Mouse (Mus musculus): ENCODE results near the gene Sh2b2.
A peak's percentile ranks its signal among the peaks of the same experiment; 100 is the strongest.
"Not testable (repeated sequence)": the region's sequence is repeated elsewhere in the genome, so short reads cannot be mapped to it uniquely, and the experiment has no call there.

Gene Sh2b2

GRCm38 (mm10) chr5:136237607-136238006, 8.7 kb downstream of the Sh2b2 start:
- DNase-seq: no peak

DNA sequence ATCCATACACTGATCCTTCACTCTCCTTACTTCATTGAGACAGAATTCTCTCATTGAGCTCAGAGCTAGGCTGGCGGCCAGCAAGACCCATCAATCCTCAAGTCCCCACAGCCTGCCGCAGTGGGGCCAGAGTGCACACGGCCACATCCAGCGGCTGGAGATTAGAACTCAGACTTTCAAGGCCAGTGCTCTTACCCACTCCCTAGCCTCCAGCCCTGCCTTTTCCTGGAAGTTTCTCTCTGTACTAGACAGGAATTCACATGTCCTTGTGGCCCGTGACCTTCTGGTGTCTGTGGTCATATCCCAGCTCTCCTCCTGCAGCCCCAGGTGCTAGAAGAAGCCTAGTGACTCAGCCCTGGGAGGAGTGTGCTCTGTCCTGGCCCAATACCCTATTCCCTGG, 9.7 kb downstream of the Sh2b2 start:
- DNase-seq: no peak

- no peak for DNase-seq
These were observed 15.9 kb downstream of the Sh2b2 start for GRCm38 (mm10) chr5:136230348-136231035.

GRCm38 (mm10) chr5:136226246-136226876, 20.0 kb downstream of the Sh2b2 start:
- DNase-seq: no peak

- DNase-seq: no peak
These were observed 27.8 kb downstream of the Sh2b2 start for GRCm38 (mm10) chr5:136218585-136218984.

DNA sequence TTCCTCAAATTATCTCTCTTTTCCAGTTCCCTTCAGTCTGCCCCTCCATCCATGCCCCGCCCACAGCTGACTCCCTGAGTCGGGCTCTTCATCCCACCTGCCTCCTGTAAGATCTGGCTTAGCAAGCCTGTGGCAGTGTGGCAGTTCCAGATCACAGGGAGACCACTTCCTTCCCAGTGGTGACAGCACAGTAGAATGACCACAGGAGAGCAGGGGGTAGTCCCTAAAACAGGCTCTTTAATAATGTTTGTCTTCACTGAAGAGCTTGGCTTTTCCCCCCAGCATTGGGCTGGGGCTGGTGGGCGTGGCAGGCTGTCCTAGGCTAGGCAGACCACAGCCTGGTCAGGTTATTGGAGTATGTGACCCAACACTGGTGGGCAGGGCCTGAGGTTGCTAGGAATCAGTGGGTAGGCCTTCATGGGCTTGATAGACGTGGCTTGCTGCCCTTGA, 28.4 kb downstream of the Sh2b2 start:
- no peak for DNase-seq

GRCm38 (mm10) chr5:136217004-136217665, 29.2 kb downstream of the Sh2b2 start:
- DNase-seq: no peak

DNA sequence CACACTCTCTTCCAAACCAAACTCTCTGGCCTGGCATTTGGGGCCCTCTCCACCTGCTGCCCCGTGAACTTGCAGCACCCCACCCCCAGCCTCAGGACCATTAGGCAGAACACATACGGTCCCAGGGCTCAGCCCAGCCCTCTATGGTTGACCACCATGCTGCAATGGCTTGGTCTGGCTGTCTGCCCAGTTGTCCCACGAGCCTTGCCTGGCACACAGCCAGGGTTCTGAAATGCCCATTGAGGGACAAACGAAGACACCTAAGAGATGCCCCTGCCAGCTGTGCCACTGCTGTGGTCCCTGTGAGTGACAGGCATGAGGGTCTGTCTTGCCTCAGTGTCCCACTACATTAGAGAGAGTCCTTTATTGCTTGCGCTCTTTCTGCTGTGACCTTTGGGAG, 30.4 kb downstream of the Sh2b2 start:
- no peak for DNase-seq

- DNase-seq: no peak
These were observed 31.1 kb downstream of the Sh2b2 start for GRCm38 (mm10) chr5:136215211-136215610.

DNA sequence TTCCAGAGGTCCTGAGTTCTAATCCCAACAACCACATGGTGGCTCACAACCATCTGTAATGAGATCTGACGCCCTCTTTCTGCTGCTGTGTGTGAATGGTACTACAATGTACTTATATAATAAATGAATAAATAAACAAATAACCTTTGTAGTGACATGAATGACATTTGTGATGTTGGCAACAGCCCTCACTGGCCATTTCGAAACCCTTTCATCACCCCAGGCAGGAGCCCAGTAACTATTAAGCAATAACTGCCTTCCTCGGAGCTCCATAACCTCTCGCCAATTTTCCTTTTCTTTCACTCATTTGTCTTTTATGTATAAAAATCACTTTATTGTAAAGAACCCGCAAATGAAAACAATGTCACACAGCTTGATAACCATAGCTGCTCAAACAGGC, 32.6 kb downstream of the Sh2b2 start:
- DNase-seq: no peak

GRCm38 (mm10) chr5:136212716-136213115, 33.6 kb downstream of the Sh2b2 start:
- no peak for DNase-seq

DNA sequence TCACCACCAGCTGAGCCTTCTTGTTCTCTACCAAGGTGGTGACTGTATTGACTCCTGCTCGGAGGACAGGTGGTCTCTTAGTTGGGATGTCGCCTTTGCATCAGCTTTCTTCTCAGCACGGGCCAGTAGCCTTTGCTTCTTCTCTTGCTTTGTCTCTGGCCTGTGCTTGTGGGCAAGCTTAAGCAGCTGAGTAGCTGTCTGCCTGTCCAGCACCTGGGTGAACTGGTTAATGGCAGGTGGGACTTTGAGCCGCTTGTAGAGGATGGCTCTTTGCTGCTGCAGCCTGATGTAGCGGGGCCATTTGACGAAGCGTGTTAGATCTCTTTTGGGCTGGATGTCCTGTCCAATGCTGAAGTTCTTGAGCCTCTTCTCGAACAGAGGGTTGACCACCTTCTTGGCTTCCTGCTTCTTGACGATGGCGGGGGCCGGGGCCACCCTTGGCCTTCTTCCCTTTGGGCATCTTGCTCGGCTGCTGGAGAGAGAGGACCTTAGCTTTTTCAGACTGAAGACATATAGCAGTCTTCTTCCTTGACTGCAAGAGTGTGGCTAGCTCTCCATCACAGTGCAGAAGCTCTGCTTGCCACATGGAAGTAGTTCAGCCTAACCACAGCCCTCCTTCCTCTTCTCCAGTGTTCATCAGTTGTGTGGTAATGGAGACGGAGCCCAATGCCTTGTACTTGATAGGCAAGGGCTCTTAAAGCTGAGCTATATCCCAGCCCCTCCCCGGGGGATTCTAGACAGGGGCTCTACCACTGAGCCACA, 34.8 kb downstream of the Sh2b2 start:
- not testable (repeated sequence) for DNase-seq

DNA sequence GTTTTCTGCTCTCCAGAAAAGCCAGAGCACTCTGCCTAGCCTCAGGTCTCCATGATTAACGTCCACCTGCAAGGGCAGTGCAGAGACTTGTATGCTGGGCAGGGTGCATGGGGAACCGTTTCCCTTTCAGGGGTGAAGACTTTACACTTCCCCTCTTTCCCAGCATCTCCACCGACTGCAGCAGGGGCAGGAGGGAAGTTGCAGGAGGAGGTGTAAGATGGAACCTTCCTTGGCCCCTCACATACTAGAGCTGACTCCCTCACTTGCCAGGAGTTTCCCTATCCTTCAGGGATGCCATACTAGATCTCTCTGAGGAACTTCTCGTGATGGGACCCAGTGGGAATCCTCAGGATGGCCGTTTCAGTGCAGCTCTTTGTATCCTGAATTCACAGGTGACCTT, 35.8 kb downstream of the Sh2b2 start:
- no peak for DNase-seq

- DNase-seq: peak; percentile 50
These were observed 44.5 kb downstream of the Sh2b2 start for GRCm38 (mm10) chr5:136201832-136202231.

DNA sequence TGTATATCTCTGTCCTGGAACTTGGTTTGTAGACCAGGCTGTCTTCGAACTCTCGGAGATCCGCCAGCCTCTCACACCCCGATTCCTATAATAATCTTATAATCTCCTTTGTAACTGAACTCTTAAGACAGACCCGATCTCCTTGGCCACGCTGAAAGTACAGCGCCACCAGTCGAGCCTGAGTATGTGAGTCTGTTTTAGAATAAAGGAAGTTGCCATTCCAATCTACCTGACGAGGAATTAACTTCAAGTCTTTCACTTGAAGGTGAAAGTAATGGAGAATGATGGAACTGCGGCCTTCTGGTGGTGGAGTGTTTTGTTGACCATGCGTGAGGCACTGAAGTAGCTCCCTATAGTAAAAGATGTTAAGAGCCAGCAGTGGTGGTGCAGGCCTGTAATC, 46.8 kb downstream of the Sh2b2 start:
- DNase-seq: no peak

DNA sequence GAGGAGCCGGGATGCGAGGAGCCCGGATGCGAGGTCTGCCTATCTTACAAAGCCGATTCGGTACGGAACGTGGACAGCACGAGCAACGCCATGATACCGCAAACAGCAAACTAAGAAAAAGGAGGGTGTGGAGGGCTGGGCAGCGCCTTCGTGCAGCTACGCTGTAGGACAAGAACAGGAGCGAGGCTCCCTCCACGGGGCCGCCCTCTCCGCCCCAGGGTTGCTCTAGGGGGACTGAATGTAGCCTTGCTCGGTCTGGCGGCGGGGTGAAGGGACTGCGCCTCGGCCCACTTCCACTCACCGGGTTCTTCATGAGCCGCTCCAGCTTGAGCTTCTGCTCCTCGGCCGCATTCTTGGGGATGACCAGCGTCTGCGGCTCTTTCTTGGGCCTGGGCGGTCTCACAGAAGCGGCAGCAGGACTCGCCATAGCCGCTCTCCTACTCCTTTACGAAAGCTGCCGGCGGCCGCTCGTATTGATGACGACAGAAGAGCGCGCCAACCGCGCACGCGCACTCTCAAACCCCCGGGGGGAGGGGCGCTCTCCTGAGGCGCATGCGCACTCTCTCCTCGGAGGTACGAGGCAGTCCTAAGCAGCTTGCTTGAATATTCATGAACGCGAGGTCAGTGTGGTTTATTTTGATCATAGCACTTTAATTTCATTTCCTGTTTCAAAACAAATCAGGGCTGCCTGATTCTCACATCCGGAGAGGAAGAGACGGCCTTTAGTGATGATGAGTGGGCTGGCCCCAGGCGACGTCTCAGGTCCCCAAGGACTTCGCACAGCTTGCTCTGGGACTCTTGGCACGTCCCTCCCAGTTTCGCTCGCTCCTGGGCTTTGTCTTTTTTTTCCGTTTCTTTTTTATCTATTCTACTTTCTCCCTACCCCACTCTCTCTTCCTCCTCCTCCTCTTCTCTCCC, 47.6 kb downstream of the Sh2b2 start, which contains the start of gene Prkrip1:
Prkrip1 (minus strand) TSS at position 490 of the 918 bp plus-strand sequence.
- DNase-seq: peak; percentile 93

- DNase-seq: no peak
These were observed 54.5 kb downstream of the Sh2b2 start for GRCm38 (mm10) chr5:136191870-136192269.

DNA sequence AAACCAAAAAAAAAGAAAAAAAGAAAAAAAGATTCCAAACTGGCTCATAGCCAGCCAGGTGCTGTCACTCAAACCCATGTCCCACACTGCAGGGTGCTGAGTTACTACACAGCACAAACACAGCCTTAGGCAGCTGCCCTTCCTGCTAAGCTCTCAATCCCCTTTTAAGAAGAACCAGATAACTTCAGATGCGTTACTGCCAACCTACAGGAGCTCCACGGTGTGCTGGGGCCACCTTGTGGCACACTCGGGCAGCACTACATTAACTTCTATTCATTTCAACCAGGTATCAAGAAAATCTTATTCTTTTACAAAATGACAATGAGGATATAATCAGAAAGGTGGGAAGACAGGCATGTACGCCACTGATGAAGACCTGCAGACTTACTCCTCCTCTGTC, 59.6 kb downstream of the Sh2b2 start:
- DNase-seq: no peak

DNA sequence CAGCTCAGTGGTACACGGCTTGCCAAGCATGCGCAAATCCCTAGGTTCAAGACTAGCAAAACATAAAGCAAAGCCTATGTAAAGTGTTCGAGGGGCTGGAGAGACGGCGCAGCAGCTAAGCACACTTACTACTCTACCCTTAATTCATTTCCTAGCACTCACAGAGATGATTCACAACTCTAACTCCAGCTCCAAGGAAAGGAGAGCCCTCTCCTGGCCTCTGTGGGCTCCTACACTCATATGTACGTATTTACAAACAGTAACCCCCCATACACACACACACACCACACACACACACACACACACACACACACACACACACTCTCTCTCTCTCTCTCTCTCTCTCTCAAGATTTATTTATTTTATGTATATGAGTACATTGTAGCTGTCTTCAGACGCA, 62.6 kb downstream of the Sh2b2 start:
- DNase-seq: no peak

DNA sequence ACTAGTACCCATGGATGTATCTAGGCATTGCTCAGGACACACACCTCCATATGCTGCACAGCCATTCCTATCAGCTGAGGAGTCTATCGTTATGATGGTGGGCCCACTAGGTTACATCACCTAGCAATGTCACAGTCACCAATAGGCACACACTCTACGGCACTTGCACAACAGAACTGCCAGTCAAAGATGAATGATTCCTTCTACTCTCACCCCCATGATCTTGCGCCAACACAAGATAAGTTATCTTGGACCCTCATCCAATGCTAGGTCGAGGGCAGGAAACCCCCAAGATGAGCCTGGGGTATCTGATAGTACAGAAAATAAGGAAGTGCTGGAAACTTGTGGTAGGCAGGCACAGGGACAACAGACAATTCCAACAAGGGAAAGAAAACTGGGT, 63.5 kb downstream of the Sh2b2 start:
- DNase-seq: no peak

DNA sequence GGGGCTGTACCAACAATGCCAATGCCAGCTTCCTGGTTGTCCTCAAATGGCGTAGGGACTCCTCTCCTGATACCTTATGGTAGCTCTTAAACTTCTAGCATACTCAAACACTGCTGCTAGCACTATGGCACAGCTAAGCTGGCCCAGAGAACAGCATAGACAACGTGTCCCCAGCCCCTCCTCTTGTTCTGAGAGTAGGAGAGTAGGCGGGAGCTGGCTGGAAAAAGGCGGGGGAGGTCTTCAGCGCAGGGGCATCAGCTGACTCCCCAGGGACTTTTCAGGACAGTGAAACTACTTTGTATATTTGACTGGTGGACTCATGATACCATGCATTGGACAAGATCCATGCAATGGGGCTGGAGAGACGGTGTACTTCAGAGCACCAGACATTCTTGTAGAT, 64.3 kb downstream of the Sh2b2 start:
- no peak for DNase-seq

- no peak for DNase-seq
These were observed 65.2 kb downstream of the Sh2b2 start for GRCm38 (mm10) chr5:136181197-136181596.
